Mouse (Mus musculus) bone marrow, adult 2 months (tissue): Measurements from ENCODE around the gene Tmem30a. TPM values are rescaled to one million over a fixed set of nuclear protein-coding genes. Genes with fewer than 3 reads are reported as not detected.

ENCODE experiments used
- H3K27ac ChIP-seq: fragments of 200-500 bp; 2 replicates; pipeline ENCODE4 v1.5.1; 2012; ENCODE audit warnings: low read depth, mild to moderate bottlenecking, control low read depth, inconsistent platforms, low read length; ENCODE audit not compliant: control insufficient read depth, poor library complexity, insufficient read depth
- H3K4me1 ChIP-seq: fragments of 200-500 bp; 2 replicates; pipeline ENCODE4 v1.6.1; 2011; ENCODE audit warnings: low read length; ENCODE audit not compliant: control insufficient read depth, insufficient read depth
- H3K4me3 ChIP-seq: fragments of 200-500 bp; replicated peaks from 2 replicates; pipeline ENCODE3; 2011; ENCODE audit warnings: mild to moderate bottlenecking, low read depth, low read length, control low read depth; ENCODE audit not compliant: control insufficient read depth
- CTCF ChIP-seq: fragments of 200-500 bp; IDR thresholded peaks from 2 replicates; pipeline ENCODE4 v1.5.1; 2011; ENCODE audit warnings: low read length, control low read depth; ENCODE audit not compliant: control insufficient read depth, insufficient read depth
- POLR2A ChIP-seq: fragments of 200-500 bp; IDR thresholded peaks from 2 replicates; pipeline ENCODE4 v1.6.1; 2011; ENCODE audit warnings: low read depth, mild to moderate bottlenecking, control low read depth, low read length, borderline replicate concordance; ENCODE audit not compliant: control insufficient read depth
- WGBS: fragments of 180-500 bp; shearing (Covaris S2); methylation state at CpG from one replicate; pipeline ENCODE4 v1.1.7; 2018; 5-methylcytosine and 5-hydroxymethylcytosine counted together
- polyA plus RNA-seq: library from polyadenylated mRNA; stranded (reverse); fragments of >200 nt; gene quantifications from 2 replicates; pipeline ENCODE4 v1.2.4, GENCODE M21; 2011; ENCODE audit warnings: low replicate concordance; ENCODE audit not compliant: missing spikeins, insufficient read depth, insufficient read length

Gene Tmem30a
- 13.1 and 19.3 TPM in 2 replicates for polyA plus RNA-seq

DNA sequence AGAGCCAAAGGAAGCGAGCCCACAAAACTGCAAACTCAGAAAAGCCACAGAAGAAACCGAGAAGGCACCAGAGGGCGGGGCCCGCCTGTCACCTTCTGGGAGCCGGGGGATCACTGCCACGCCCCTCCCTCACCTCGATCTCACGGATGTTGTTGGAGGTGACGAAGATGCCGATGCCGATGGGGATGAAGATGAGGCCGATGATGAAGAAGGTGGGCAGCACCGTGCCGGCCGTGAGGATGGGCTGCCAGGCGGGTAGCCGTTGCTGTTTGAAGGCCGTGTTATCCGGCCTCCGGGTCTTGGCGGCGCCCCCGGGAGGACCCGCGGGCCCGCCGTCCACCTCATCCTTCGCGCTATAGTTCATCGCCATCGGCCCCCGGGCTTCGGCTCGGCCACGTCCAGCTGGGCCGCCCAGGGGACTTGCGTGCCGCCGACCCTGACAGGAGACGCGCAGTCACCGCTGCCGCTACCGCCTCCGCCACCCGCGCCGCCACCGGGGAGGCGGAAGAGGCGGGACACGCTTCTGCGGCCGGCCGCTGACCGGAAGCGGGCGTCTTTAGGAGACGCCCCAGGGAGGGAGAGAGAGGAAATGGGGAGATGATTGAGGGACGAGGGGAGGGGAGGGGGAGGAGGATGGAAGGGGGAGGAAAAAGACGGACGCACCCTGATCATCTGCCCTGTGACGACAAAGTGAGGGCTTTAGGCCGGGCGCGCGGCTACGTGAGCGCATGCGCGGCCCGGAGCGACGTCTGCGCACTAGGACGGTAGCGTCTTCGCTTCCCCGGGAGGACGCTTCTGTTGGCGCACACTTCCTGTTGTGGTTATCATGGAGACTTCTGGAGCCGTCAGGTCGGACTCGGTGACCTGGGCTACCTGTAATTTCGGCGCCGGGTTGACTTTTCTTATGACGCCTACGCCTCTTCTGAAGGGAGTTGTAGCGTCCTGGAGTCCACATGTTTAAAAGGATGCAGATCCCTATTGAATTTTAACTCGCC is at the start of gene Tmem30a:
Gene Tmem30a (minus strand): TSS at position 667 of the 995 bp plus-strand sequence.
- under 1% methylated on average over 91 of the region's 91 CpGs for WGBS
- Histone ChIP-seq H3K27ac (peak within 1 kb of the TSS; percentile 97), H3K4me1 (no peaks in the 10 kb centered on the region; the same call in 1 of the 2 replicates), H3K4me3 (peak within 1 kb of the TSS; percentile 100)
- no peak for TF ChIP-seq CTCF
- peak; percentile 63; the same call in 1 of the 2 replicates for TF ChIP-seq POLR2A

DNA sequence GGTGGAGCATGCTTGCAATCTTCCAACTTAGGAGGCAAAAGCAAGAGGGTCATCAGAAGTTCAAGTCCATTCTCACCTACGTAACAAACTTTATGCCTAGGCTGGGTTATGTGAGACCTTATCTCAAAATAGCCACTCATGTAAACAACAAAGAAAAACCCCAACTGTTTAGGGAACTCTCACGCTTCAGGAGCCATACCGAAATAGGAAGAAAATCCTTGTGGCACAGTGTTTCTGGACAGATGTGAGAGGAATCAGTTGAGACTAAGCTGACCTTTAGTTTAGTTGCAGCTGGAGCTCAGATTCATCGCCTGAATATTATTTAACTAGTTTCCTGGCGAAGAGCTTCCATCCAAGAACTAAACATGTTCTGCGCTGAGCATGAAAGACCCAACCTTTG is 49.3 kb upstream of the Tmem30a start:
- H3K4me1 ChIP-seq: no peaks in the 10 kb centered on the region
- 83% methylated on average over 6 of the region's 6 CpGs for WGBS

DNA sequence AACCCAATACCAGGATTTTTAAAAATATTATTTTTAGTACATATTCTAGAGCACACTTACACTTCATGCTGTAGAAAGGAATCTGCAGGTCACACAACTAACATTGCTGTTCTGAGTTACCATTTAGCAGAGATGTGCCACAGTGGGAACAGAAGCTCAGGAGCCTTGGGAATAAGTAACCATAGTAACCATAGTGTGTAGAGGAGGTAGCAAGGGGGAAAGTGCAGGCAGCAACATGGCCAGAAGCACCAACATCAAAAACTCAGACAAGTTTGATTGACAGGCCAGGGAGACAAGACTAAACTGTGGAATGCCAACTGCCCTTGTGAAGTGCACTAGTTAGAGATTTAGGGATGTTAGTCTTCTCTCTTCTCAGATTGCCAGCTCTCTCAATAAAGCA is 48.7 kb upstream of the Tmem30a start:
- no peaks in the 10 kb centered on the region for H3K4me1 ChIP-seq
- H3K4me3 ChIP-seq: no peak overlapping the region
- H3K27ac ChIP-seq: no peak overlapping the region
- no peak for TF ChIP-seq CTCF

More for the DNA sequence above, 49.3 kb upstream of the Tmem30a start:
- Histone ChIP-seq H3K27ac (no peak overlapping the region), H3K4me3 (no peak overlapping the region)
- TF ChIP-seq CTCF (no peak), POLR2A (no peak)

DNA sequence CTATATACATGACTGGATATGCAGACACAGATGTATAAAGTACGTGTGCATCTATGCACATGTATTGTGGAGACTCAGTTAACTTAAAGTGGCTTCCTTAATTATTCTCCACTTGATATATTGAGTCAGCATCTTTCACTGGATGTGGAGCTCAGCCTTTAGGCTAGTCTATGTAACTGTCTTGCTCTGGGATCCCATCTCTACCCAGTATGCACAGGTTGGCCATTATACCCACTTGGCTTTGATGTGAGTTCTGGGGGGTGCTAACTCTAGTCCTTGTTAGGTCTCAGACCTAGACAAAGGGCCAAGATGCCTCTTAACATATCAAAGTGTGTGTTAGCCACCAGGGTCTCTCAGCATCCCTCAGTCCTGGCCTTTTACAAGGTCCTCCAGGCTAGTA is 38.0 kb upstream of the Tmem30a start:
- H3K27ac ChIP-seq: no peak overlapping the region
- no peaks in the 10 kb centered on the region for H3K4me1 ChIP-seq
- no peak overlapping the region for H3K4me3 ChIP-seq
- WGBS: 89% methylated on average over 1 of the region's 1 CpGs
- TF ChIP-seq POLR2A: no peak
- TF ChIP-seq CTCF: no peak

DNA sequence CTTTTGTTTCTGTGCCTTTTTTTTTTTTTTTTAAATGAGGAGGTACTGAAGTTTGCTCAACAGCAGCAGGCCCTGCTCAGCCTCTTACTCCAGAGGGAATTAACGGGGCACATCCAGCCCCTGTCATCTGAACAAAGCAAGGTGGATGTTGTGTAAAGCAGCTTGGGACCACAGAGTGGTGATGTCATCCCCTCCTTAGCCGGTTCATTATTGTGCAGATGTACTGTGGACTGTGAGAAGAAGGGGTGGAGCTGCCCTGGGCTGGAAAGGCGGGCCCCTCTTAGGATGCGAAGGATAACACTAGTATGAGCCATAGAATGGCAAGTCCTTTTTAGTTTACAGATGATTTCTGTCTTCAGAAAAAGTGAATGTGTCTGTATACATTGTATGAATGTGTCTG is 37.6 kb upstream of the Tmem30a start:
- 40% methylated on average over 4 of the region's 4 CpGs for WGBS
- no peak for TF ChIP-seq CTCF
- TF ChIP-seq POLR2A: no peak
- Histone ChIP-seq H3K27ac (no peak overlapping the region), H3K4me1 (no peaks in the 10 kb centered on the region), H3K4me3 (no peak overlapping the region)

DNA sequence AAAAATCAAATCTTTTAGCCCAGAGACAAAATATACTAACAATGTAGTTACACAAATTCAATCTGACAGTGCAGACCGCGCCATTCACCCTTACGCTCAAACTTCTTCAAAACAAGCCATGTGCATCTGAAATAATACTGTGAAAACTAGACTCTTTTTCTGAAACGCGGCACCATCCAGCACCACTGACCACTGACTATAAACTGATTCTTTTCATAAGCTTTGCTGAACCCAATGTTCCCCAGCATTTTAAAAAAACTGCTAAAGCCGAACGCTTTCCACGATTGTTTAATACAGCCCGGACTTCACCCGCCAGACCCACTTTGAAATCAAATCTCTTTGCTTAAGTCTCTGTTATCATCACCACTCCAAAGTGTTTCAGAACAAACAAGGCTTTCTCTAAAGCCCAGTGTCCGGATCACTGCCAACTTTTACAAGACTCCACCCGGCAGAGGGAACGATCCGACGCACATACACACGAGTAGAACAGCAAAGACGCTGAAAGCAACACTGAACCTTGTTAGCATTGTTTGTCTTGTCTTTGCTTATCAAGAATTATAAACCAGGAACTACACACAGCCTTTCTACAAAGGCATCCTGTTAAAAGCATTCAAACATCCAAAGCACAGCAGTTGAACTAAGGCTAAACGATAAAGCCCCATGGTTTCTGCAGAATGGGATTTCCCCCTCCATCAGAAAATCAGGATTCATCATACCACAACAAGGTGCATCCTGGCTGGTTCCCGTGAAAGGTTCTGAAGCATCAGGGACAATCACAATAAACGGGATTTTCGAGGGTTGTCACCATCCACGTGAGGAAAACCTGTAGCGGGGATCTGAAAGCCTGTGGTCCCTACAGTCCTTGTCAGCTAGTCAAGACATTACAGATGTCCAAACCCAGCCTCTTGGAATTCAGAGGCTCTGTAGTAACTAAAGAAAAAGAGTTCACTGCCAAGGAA is 36.8 kb upstream of the Tmem30a start:
- TF ChIP-seq POLR2A (no peak), CTCF (no peak)
- H3K27ac ChIP-seq: no peak overlapping the region
- 80% methylated on average over 23 of the region's 23 CpGs for WGBS
- no peak overlapping the region for H3K4me3 ChIP-seq
- no peaks in the 10 kb centered on the region for H3K4me1 ChIP-seq

DNA sequence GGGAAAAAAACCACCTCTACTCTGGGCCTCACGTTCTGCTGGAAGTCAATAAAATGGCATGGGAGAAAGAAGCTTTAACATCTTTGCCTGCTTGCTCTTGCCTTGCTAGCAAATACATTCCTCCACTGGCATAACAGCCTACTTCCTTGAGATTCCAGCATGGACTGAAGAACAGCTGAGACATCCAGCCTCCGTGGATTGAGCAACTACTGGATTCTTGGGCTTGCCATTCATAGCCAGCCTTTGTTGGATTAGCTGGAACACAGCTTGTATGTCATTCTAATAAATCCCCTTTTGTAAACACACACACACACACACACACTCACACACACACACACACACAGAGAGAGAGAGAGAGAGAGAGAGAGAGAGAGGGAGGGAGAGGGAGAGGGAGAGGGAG is 33.8 kb upstream of the Tmem30a start:
- Histone ChIP-seq H3K4me1 (no peaks in the 10 kb centered on the region), H3K4me3 (no peak overlapping the region), H3K27ac (no peak overlapping the region)
- 64% methylated on average over 2 of the region's 2 CpGs for WGBS
- TF ChIP-seq POLR2A (no peak), CTCF (no peak)

DNA sequence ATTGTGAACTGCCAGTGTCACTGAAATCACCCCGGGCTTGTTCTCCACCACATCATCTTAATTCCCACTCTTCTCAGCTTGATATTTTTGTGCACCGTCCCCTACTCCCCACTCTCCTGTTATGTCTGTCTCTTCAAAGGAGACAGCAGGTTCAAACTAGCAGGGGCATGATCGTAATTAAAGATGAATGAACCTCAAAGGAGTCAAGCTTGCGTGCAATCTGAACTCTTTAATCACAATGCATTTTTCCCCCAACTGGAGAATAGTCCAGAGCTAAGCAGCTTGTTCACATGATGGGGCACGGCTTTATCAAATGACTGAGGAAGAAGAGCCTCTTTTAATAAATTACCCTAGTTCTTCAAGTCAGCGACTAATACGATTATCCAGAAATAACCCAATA is 32.2 kb upstream of the Tmem30a start:
- Histone ChIP-seq H3K27ac (no peak overlapping the region), H3K4me3 (no peak overlapping the region), H3K4me1 (no peaks in the 10 kb centered on the region)
- 90% methylated on average over 7 of the region's 7 CpGs for WGBS
- TF ChIP-seq POLR2A: no peak
- TF ChIP-seq CTCF: no peak
